Mouse (Mus musculus) kidney, adult 8-10 months (tissue): Measurements from ENCODE around the gene Gdap1l1.
A peak's percentile ranks its signal among the peaks of the same experiment; 100 is the strongest.
"Not testable (repeated sequence)": the region's sequence is repeated elsewhere in the genome, so short reads cannot be mapped to it uniquely, and the experiment has no call there.

Experiments
- DNase-seq, 2 experiments: peaks; one replicate each; pipeline ENCODE4 v3.0.0; 2022

Gene Gdap1l1

GRCm38 (mm10) chr2:163438246-163438618 is at the start of gene Gdap1l1:
Gdap1l1 (plus strand) TSS chr2:163438476.
- no peak for DNase-seq

- DNase-seq = no peak
Measured at GRCm38 (mm10) chr2:163392436-163392835, 45.8 kb upstream of the Gdap1l1 start.

GRCm38 (mm10) chr2:163393241-163393640 is 45.0 kb upstream of the Gdap1l1 start:
- no peak for DNase-seq

GRCm38 (mm10) chr2:163393976-163394375 is 44.3 kb upstream of the Gdap1l1 start:
- DNase-seq = no peak

GRCm38 (mm10) chr2:163394977-163395376 is 43.3 kb upstream of the Gdap1l1 start:
- DNase-seq = no peak

- no peak for DNase-seq
Measured at GRCm38 (mm10) chr2:163397071-163397470, 41.2 kb upstream of the Gdap1l1 start.

GRCm38 (mm10) chr2:163397905-163398304 is 40.4 kb upstream of the Gdap1l1 start, which contains the start of gene Jph2:
Jph2 (minus strand) TSS chr2:163397993.
- DNase-seq = no peak

- no peak for DNase-seq
Measured at GRCm38 (mm10) chr2:163398770-163399169, 39.5 kb upstream of the Gdap1l1 start.

GRCm38 (mm10) chr2:163399222-163399621 is 39.1 kb upstream of the Gdap1l1 start:
- DNase-seq = no peak

- DNase-seq = peak; percentile 68 to 85
Measured at GRCm38 (mm10) chr2:163401221-163401620, 37.1 kb upstream of the Gdap1l1 start.

GRCm38 (mm10) chr2:163404037-163404815 is 34.0 kb upstream of the Gdap1l1 start:
- DNase-seq = peak in 1 of 2 experiments; percentile 21

- DNase-seq = no peak
Measured at GRCm38 (mm10) chr2:163410211-163410610, 28.1 kb upstream of the Gdap1l1 start.

- not testable (repeated sequence) for DNase-seq
Measured at GRCm38 (mm10) chr2:163411344-163411743, 26.9 kb upstream of the Gdap1l1 start.

- no peak for DNase-seq
Measured at GRCm38 (mm10) chr2:163411840-163412239, 26.4 kb upstream of the Gdap1l1 start.

- no peak for DNase-seq
Measured at GRCm38 (mm10) chr2:163412419-163412818, 25.9 kb upstream of the Gdap1l1 start.

- no peak for DNase-seq
Measured at GRCm38 (mm10) chr2:163412846-163413590, 25.3 kb upstream of the Gdap1l1 start.

GRCm38 (mm10) chr2:163417026-163417425 is 21.2 kb upstream of the Gdap1l1 start:
- DNase-seq = no peak

GRCm38 (mm10) chr2:163417830-163418229 is 20.4 kb upstream of the Gdap1l1 start:
- no peak for DNase-seq

- DNase-seq = peak; percentile 49 to 50
Measured at GRCm38 (mm10) chr2:163418841-163419345, 19.4 kb upstream of the Gdap1l1 start.

- DNase-seq = peak; percentile 99
Measured at GRCm38 (mm10) chr2:163419346-163420045, 18.8 kb upstream of the Gdap1l1 start.

- no peak for DNase-seq
Measured at GRCm38 (mm10) chr2:163420366-163420886, 17.9 kb upstream of the Gdap1l1 start.

GRCm38 (mm10) chr2:163422895-163423660 is 15.2 kb upstream of the Gdap1l1 start:
- peak; percentile 64 to 70 for DNase-seq
